Comparison of ENCODE assay signal across 9 mouse cellular contexts in the genomic region with DNA sequence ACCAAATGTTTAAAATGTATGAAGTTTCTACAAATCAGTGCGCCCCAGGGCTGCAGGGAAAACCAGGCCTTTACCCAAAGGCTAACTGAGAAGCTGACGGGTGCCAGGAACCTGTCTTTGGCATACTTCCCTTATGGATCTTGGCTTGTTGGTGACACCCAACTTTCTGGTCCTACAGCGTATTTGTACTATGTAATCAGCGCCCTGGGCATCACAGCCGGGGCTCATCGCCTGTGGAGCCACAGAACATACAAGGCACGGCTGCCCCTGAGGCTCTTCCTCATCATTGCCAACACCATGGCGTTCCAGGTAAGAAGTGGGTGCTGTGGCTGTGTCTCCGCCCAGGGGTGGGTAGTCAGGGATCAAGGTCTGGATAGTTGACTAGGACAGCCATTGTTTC. TPM values are rescaled to one million over a fixed set of nuclear protein-coding genes. Genes with fewer than 3 reads are reported as not detected.
A peak's percentile ranks its signal among the peaks of the same experiment; 100 is the strongest.
DNase-seq lines count a peak whose midpoint lies in the region; ATAC-seq and TF ChIP-seq lines count a peak whose summit lies in the region.
"Had no signal": no experiment of that assay in that cellular context is flagged by ENCODE, and none has a peak within 500 bp of the region (broad histone marks: within the 10 kb centered on the region; RNA-seq: fewer than 3 reads in every experiment).

No protein-coding gene starts in this region.

- no peak overlapping the region for H3K27ac ChIP-seq in thymus, adult 2 months (ENCODE audit: control insufficient read depth, insufficient read depth, low read length)
- peak overlapping the region; percentile 57; the same call in 1 of the 2 replicates for H3K27ac ChIP-seq in liver, embryonic 13.5 days
- no peak overlapping the region for H3K27ac ChIP-seq in kidney, adult 2 months (ENCODE audit: insufficient read depth, low read depth, low read length)

- peak overlapping the region; percentile 80 for H3K9ac ChIP-seq in liver, embryonic 13.5 days

- H3K4me1 ChIP-seq in erythroblast, embryonic 14.5 days (ENCODE audit: control insufficient read depth) = peaks cover 98% of the 10 kb centered on the region
- peaks cover 50% of the 10 kb centered on the region for H3K4me1 ChIP-seq in thymus, adult 2 months (replicated peaks; ENCODE audit: control insufficient read depth, insufficient read depth, low read length)
- H3K4me1 ChIP-seq in liver, embryonic 13.5 days (replicated peaks) = peaks cover 90% of the 10 kb centered on the region
- H3K4me1 ChIP-seq in kidney, adult 2 months (ENCODE audit: control insufficient read depth, insufficient read depth, low read length) = peaks cover 7% of the 10 kb centered on the region; the same call in 1 of the 2 replicates

- TF ChIP-seq POLR2A in thymus, adult 2 months (IDR thresholded peaks at IDR 0.05; ENCODE audit: control insufficient read depth, extremely low read depth, insufficient read depth, low read length, poor library complexity) = no peak
- TF ChIP-seq POLR2A in kidney, adult 2 months (IDR thresholded peaks at IDR 0.05; ENCODE audit: low read depth, low read length) = no peak

- no peak for ATAC-seq in erythroblast, adult 5-6 weeks (replicated peaks; ENCODE audit: low FRiP score, poor library complexity, severe bottlenecking)
- ATAC-seq in liver, embryonic 13.5 days (ENCODE audit: low read depth) = no peak

- intact Hi-C loops in left cerebral cortex, postnatal 4 days (cut with DNase I) = loop anchor here (5.0 kb wide), 1 partner anchor 51 kb away; no protein-coding TSS in a partner anchor

- H3K36me3 ChIP-seq in erythroblast, embryonic 14.5 days (ENCODE audit: control insufficient read depth) = peaks cover 78% of the 10 kb centered on the region
- H3K36me3 ChIP-seq in thymus, adult 2 months (ENCODE audit: control insufficient read depth, insufficient read depth, low read length) = peaks cover 66% of the 10 kb centered on the region
- H3K36me3 ChIP-seq in liver, embryonic 13.5 days = peaks cover 77% of the 10 kb centered on the region
- no peaks in the 10 kb centered on the region for H3K36me3 ChIP-seq in kidney, adult 2 months (ENCODE audit: control insufficient read depth, insufficient read depth, low read length)

- WGBS in thymus, adult 2 months = 74% methylated on average over 9 of the region's 9 CpGs
- WGBS in liver, embryonic 13.5 days (ENCODE audit: insufficient replicate concordance) = 81% methylated on average over 9 of the region's 9 CpGs
- WGBS in kidney, adult 2 months = 75% methylated on average over 9 of the region's 9 CpGs

- DNase-seq in thymus, adult 2 months = no peak
- no peak for DNase-seq in thymus, postnatal 36 days
- DNase-seq in liver, embryonic 13.5 days = no peak
- no peak for DNase-seq in frontal cortex, postnatal 10 days (ENCODE audit: low spot score in 2 of 2)
- DNase-seq in left cerebral cortex, postnatal 4 days = no peak
- no peak for DNase-seq in kidney, adult 2 months
- DNase-seq: cerebellum, adult 11 months had no signal

- peak overlapping the region; percentile 83 for H3K4me2 ChIP-seq in liver, embryonic 13.5 days

- H3K4me3 ChIP-seq in erythroblast, embryonic 14.5 days (replicated peaks) = peak overlapping the region; percentile 83
- H3K4me3 ChIP-seq in thymus, adult 2 months (ENCODE audit: control insufficient read depth, insufficient read depth, low read length) = peak overlapping the region; percentile 18
- peak overlapping the region; percentile 74 for H3K4me3 ChIP-seq in liver, embryonic 13.5 days (replicated peaks)
- H3K4me3 ChIP-seq in kidney, adult 2 months (ENCODE audit: insufficient read depth, low read depth, low read length) = no peak overlapping the region

- no peaks in the 10 kb centered on the region for H3K9me3 ChIP-seq in erythroblast, embryonic 14.5 days (ENCODE audit: control insufficient read depth, low read length)
- no peaks in the 10 kb centered on the region for H3K9me3 ChIP-seq in liver, embryonic 13.5 days (replicated peaks)

- H3K27me3 ChIP-seq in erythroblast, embryonic 14.5 days (ENCODE audit: control insufficient read depth) = no peaks in the 10 kb centered on the region
- H3K27me3 ChIP-seq in thymus, adult 2 months (ENCODE audit: control insufficient read depth, insufficient read depth, low read length) = no peaks in the 10 kb centered on the region
- no peaks in the 10 kb centered on the region for H3K27me3 ChIP-seq in liver, embryonic 13.5 days
- no peaks in the 10 kb centered on the region for H3K27me3 ChIP-seq in kidney, adult 2 months (replicated peaks; ENCODE audit: control insufficient read depth, insufficient read depth, low read length)

- TF ChIP-seq CTCF in thymus, adult 2 months (IDR thresholded peaks at IDR 0.05; ENCODE audit: borderline replicate concordance, control insufficient read depth, extremely low read depth, insufficient read depth, low read length, poor library complexity) = no peak
- TF ChIP-seq CTCF in kidney, adult 2 months (conservative IDR thresholded peaks at IDR 0.05; ENCODE audit: insufficient read depth, insufficient read length, low read depth, low read length) = no peak

RNA-seq across cellular contexts. Expression of gene Scd2, which starts 4.4 kb away (rescaled TPM):
- 0.27 TPM in 2 replicates for polyA plus RNA-seq in erythroblast, embryonic 14.5 days (2012)
- 11.3 and 16.7 TPM in 2 replicates for total RNA-seq in erythroblast, adult 5-6 weeks (2015; ENCODE audit: low replicate concordance)
- total RNA-seq in erythroblast, adult 5-6 weeks (2017; ENCODE audit: low replicate concordance) = 17.3 and 20.9 TPM in 2 replicates
- polyA plus RNA-seq in thymus, adult 2 months (2012; rRNA removed) = 261 and 320 TPM in 2 replicates
- 73.7 and 106 TPM in 2 replicates for polyA plus RNA-seq in liver, embryonic 13.5 days (2015; fragmentation: Nextera tagmentation; extraction: Ambion mirVana)
- 100 to 1,000 TPM; 554 to 565 TPM for total RNA-seq in left cerebral cortex, postnatal 4 days (2021)
- polyA plus RNA-seq in kidney, adult 2 months (2012; rRNA removed) = 61.3 and 63.9 TPM in 2 replicates

RNA-seq across cellular contexts. Expression of gene Scd4, which starts 35.0 kb away (rescaled TPM):
- not detected in 2 replicates for polyA plus RNA-seq in erythroblast, embryonic 14.5 days (2012)
- total RNA-seq in erythroblast, adult 5-6 weeks (2015; ENCODE audit: low replicate concordance) = 0.38 TPM in 1 of 2 replicates, not detected in the other
- not detected in 2 replicates for total RNA-seq in erythroblast, adult 5-6 weeks (2017; ENCODE audit: low replicate concordance)
- polyA plus RNA-seq in thymus, adult 2 months (2012; rRNA removed) = 2.2 and 2.7 TPM in 2 replicates
- 0.05 TPM in 1 of 2 replicates, not detected in the other for polyA plus RNA-seq in liver, embryonic 13.5 days (2015; fragmentation: Nextera tagmentation; extraction: Ambion mirVana)
- total RNA-seq in left cerebral cortex, postnatal 4 days (2021) = 1 to 10 TPM; 1.7 to 2.3 TPM
- 0.23 and 0.26 TPM in 2 replicates for polyA plus RNA-seq in kidney, adult 2 months (2012; rRNA removed)

Comparison
In these comparisons a context has a peak if more than half of its experiments do, and no peak if none do; other contexts are left out.
1. RNA of gene Scd2, which starts 4.4 kb away (polyA plus RNA-seq): 261 to 320 TPM in thymus, adult 2 months, 73.7 to 106 TPM in liver, embryonic 13.5 days and 61.3 to 63.9 TPM in kidney, adult 2 months; 0.27 TPM in erythroblast, embryonic 14.5 days; every median in the first group is over 10 times any median in the second.